Mouse (Mus musculus): Measurements from ENCODE around the gene Trnp1.

Trnp1 gene

GRCm38 (mm10) chr4:133494867-133495266 lies 3.5 kb downstream of the Trnp1 start:
- DNase-seq (ENCODE audit: low read depth, low spot score), result no peak

- DNase-seq (ENCODE audit: low read depth, low spot score), result peak; percentile 93
Observed at GRCm38 (mm10) chr4:133494432-133494831, 3.9 kb downstream of the Trnp1 start.

GRCm38 (mm10) chr4:133493895-133494294 lies 4.5 kb downstream of the Trnp1 start:
- peak; percentile 34 for DNase-seq (ENCODE audit: low read depth, low spot score)

GRCm38 (mm10) chr4:133491800-133492199 lies 6.5 kb downstream of the Trnp1 start:
- peak; percentile 73 for DNase-seq (ENCODE audit: low read depth, low spot score)

- DNase-seq (ENCODE audit: low read depth, low spot score), result no peak
Observed at GRCm38 (mm10) chr4:133489489-133490245, 8.7 kb downstream of the Trnp1 start.

GRCm38 (mm10) chr4:133488619-133489392 lies 9.5 kb downstream of the Trnp1 start:
- no peak for DNase-seq (ENCODE audit: low read depth, low spot score)

GRCm38 (mm10) chr4:133486673-133487357 lies 11.5 kb downstream of the Trnp1 start:
- DNase-seq (ENCODE audit: low read depth, low spot score), result peak; percentile 35

- DNase-seq (ENCODE audit: low read depth, low spot score), result peak; percentile 40
Observed at GRCm38 (mm10) chr4:133485691-133486425, 12.5 kb downstream of the Trnp1 start.

- DNase-seq (ENCODE audit: low read depth, low spot score), result peak; percentile 86
Observed at GRCm38 (mm10) chr4:133484266-133485025, 13.9 kb downstream of the Trnp1 start.

- no peak for DNase-seq (ENCODE audit: low read depth, low spot score)
Observed at GRCm38 (mm10) chr4:133482479-133482878, 15.9 kb downstream of the Trnp1 start.

- DNase-seq (ENCODE audit: low read depth, low spot score), result no peak
Observed at GRCm38 (mm10) chr4:133481488-133481887, 16.9 kb downstream of the Trnp1 start.

GRCm38 (mm10) chr4:133480754-133481153 lies 17.6 kb downstream of the Trnp1 start:
- no peak for DNase-seq (ENCODE audit: low read depth, low spot score)

- no peak for DNase-seq (ENCODE audit: low read depth, low spot score)
Observed at GRCm38 (mm10) chr4:133480185-133480537, 18.2 kb downstream of the Trnp1 start.

GRCm38 (mm10) chr4:133479458-133480184 lies 18.7 kb downstream of the Trnp1 start, which contains the start of gene Tent5b:
Tent5b (plus strand) TSS chr4:133480132.
- peak; percentile 100 for DNase-seq (ENCODE audit: low read depth, low spot score)

GRCm38 (mm10) chr4:133473833-133474232 lies 24.5 kb downstream of the Trnp1 start:
- peak; percentile 64 for DNase-seq (ENCODE audit: low read depth, low spot score)

- peak; percentile 60 for DNase-seq (ENCODE audit: low read depth, low spot score)
Observed at GRCm38 (mm10) chr4:133471135-133471821, 27.1 kb downstream of the Trnp1 start.

- DNase-seq (ENCODE audit: low read depth, low spot score), result peak; percentile 70
Observed at GRCm38 (mm10) chr4:133469122-133469521, 29.2 kb downstream of the Trnp1 start.

- peak; percentile 91 for DNase-seq (ENCODE audit: low read depth, low spot score)
Observed at GRCm38 (mm10) chr4:133468080-133468479, 30.3 kb downstream of the Trnp1 start.

GRCm38 (mm10) chr4:133463184-133463583 lies 35.2 kb downstream of the Trnp1 start:
- no peak for DNase-seq (ENCODE audit: low read depth, low spot score)
